Mouse (Mus musculus) heart, embryonic 12.5 days (tissue): ENCODE data around the gene Smg8. TPM values are rescaled to one million over a fixed set of nuclear protein-coding genes. Genes with fewer than 3 reads are reported as not detected.
A peak's percentile ranks its signal among the peaks of the same experiment; 100 is the strongest.

Source experiments
- ATAC-seq: fragments of 200-750 bp; cut with Nextera tagmentation; 2 replicates; pipeline ENCODE4 v1.8.0; 2017; ENCODE audit warnings: moderate TSS enrichment, moderate library complexity; ENCODE audit not compliant: insufficient number of reproducible peaks, low FRiP score
- H3K27ac ChIP-seq: fragments of 300-500 bp; sonication (generic); 2 replicates; pipeline ENCODE4 v1.5.1; 2016; ENCODE audit warnings: mild to moderate bottlenecking, moderate library complexity; ENCODE audit not compliant: poor library complexity, severe bottlenecking
- H3K27me3 ChIP-seq: fragments of 300-500 bp; sonication (generic); replicated peaks from 2 replicates; pipeline ENCODE4 v1.6.1; 2016; ENCODE audit warnings: mild to moderate bottlenecking, moderate library complexity
- H3K36me3 ChIP-seq: fragments of 300-500 bp; sonication (generic); 2 replicates; pipeline ENCODE4 v1.6.1; 2016; ENCODE audit warnings: mild to moderate bottlenecking, moderate library complexity
- H3K4me1 ChIP-seq: fragments of 300-500 bp; sonication (generic); replicated peaks from 2 replicates; pipeline ENCODE4 v1.6.1; 2016; ENCODE audit warnings: mild to moderate bottlenecking
- H3K4me2 ChIP-seq: fragments of 300-500 bp; sonication (generic); 2 replicates; pipeline ENCODE4 v1.6.1; 2016; ENCODE audit warnings: mild to moderate bottlenecking, moderate library complexity
- H3K4me3 ChIP-seq: fragments of 300-500 bp; sonication (generic); 2 replicates; pipeline ENCODE4 v1.5.1; 2016; ENCODE audit warnings: mild to moderate bottlenecking
- H3K9ac ChIP-seq: fragments of 300-500 bp; sonication (generic); 2 replicates; pipeline ENCODE4 v1.6.1; 2016; ENCODE audit warnings: mild to moderate bottlenecking, moderate library complexity
- H3K9me3 ChIP-seq: fragments of 300-500 bp; sonication (generic); replicated peaks from 2 replicates; pipeline ENCODE4 v1.6.1; 2016; ENCODE audit warnings: mild to moderate bottlenecking, moderate library complexity
- WGBS: fragments of 180-500 bp; shearing (Covaris S2); methylation state at CpG from one replicate; pipeline ENCODE4 v1.1.7; 2016; 5-methylcytosine and 5-hydroxymethylcytosine counted together
- polyA plus RNA-seq: library from polyadenylated mRNA; unstranded; fragments of >200 nt; fragmentation: Nextera tagmentation; extraction: Ambion mirVana; gene quantifications from 2 replicates; pipeline ENCODE4 v1.2.1, GENCODE M21; 2016

The Smg8 gene
- 16.6 and 17.7 TPM in 2 replicates for polyA plus RNA-seq

- peak within 1 kb of the TSS; percentile 81 for H3K9ac ChIP-seq
- peak within 1 kb of the TSS; percentile 65 for H3K4me3 ChIP-seq
- H3K4me1 ChIP-seq: peaks cover 20% of the 10 kb centered on the region
- H3K27ac ChIP-seq: peak within 1 kb of the TSS; percentile 23
- ATAC-seq: peak; percentile 90
- peak within 1 kb of the TSS; percentile 87 for H3K4me2 ChIP-seq
- peaks cover 49% of the 10 kb centered on the region for H3K36me3 ChIP-seq
- H3K27me3 ChIP-seq: no peaks in the 10 kb centered on the region
- H3K9me3 ChIP-seq: no peaks in the 10 kb centered on the region
- 1% methylated on average over 43 of the region's 43 CpGs for WGBS
Observed at GRCm38 (mm10) chr11:87086290-87086984, at the start of gene Smg8. Gene Smg8 (minus strand): TSS chr11:87086774.

- no peaks in the 10 kb centered on the region for H3K4me1 ChIP-seq
- 86% methylated on average over 4 of the region's 4 CpGs for WGBS
- H3K27ac ChIP-seq: no peak overlapping the region
- no peaks in the 10 kb centered on the region for H3K9me3 ChIP-seq
- H3K4me2 ChIP-seq: no peak overlapping the region
- H3K27me3 ChIP-seq: no peaks in the 10 kb centered on the region
- H3K9ac ChIP-seq: no peak overlapping the region
- ATAC-seq: no peak
- H3K36me3 ChIP-seq: peaks cover 17% of the 10 kb centered on the region; the same call in 1 of the 2 replicates
- no peak overlapping the region for H3K4me3 ChIP-seq
Observed at GRCm38 (mm10) chr11:87136233-87136632, 49.7 kb upstream of the Smg8 start.

DNA sequence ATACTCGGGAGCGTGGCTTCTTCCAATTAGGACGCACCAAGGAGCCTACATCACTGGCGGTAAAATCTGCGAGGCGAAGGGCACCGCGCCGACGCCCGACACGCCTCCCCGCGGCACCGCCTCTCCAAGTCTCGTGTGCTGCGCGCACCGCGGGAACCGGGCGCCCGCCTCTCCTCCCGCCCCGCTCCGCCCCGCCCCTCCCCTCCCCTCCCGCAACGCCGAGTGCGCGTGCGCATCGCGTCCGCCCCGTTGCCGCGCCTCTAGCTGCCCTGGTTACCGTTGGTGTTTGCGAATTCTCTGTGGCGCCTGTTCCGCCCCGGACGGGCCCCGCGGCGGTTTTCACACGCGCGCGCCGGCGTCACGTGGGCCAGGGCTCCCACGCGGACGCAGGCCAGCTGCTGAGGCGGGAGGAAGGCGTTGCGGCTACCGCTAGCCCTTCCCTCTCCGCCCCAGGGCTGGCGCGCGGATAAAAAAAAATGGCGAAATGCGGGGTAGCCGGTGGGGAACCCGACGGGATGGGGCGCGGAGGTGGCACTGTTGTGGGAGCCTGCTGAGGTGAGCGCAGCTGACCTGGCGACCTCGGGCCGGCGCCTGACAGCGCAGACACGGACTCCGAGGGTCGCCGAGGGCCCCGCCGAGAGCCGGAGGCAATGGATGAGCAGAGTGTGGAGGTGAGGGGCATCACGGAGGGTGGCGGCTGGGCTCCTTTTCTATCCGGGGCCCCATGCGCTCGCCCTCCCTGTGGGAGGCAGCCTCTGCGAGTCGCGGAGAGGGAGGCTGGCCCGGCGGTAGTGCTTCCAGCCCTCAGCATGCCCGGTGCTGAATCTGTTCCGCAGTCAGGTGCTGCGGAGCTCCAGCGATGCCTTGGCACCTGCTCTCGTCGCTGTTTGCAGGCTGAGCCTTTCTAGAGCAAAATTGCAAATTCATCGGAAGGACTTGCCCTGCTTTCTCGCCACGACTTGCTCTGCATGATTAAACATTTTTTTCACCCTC lies 40.5 kb upstream of the Smg8 start, which contains the start of gene Trim37:
Gene Trim37 (plus strand): TSS at position 254 of the 993 bp plus-strand sequence.
- under 1% methylated on average over 101 of the region's 105 CpGs for WGBS
- peaks cover 27% of the 10 kb centered on the region for H3K36me3 ChIP-seq

GRCm38 (mm10) chr11:87126281-87126823 lies 39.8 kb upstream of the Smg8 start:
- H3K4me1 ChIP-seq: peaks cover 11% of the 10 kb centered on the region
- no peaks in the 10 kb centered on the region for H3K27me3 ChIP-seq
- H3K9me3 ChIP-seq: no peaks in the 10 kb centered on the region
- ATAC-seq: no peak
- peak overlapping the region; percentile 85 for H3K9ac ChIP-seq
- H3K27ac ChIP-seq: peak overlapping the region; percentile 81
- peaks cover 29% of the 10 kb centered on the region for H3K36me3 ChIP-seq
- H3K4me2 ChIP-seq: peak overlapping the region; percentile 76
- WGBS: 2% methylated on average over 12 of the region's 12 CpGs
- peak overlapping the region; percentile 87 for H3K4me3 ChIP-seq

More for the DNA sequence above, 40.5 kb upstream of the Smg8 start, which contains the start of gene Trim37:
- ATAC-seq: peak; percentile 93
- peak within 1 kb of the TSS; percentile 81 for H3K27ac ChIP-seq
- peaks cover 11% of the 10 kb centered on the region for H3K4me1 ChIP-seq
- peak within 1 kb of the TSS; percentile 87 for H3K4me3 ChIP-seq
- H3K4me2 ChIP-seq: peak within 1 kb of the TSS; percentile 76
- H3K9ac ChIP-seq: peak within 1 kb of the TSS; percentile 85
- H3K27me3 ChIP-seq: no peaks in the 10 kb centered on the region
- no peaks in the 10 kb centered on the region for H3K9me3 ChIP-seq

- 59% methylated on average over 4 of the region's 4 CpGs for WGBS
- Histone ChIP-seq H3K27me3 (no peaks in the 10 kb centered on the region), H3K27ac (no peak overlapping the region), H3K4me2 (peak overlapping the region; percentile 76), H3K4me1 (peaks cover 11% of the 10 kb centered on the region), H3K9ac (no peak overlapping the region), H3K4me3 (no peak overlapping the region), H3K36me3 (peaks cover 35% of the 10 kb centered on the region), H3K9me3 (no peaks in the 10 kb centered on the region)
- no peak for ATAC-seq
Observed at GRCm38 (mm10) chr11:87125562-87125961, 39.0 kb upstream of the Smg8 start.

GRCm38 (mm10) chr11:87121864-87122263 lies 35.3 kb upstream of the Smg8 start:
- peaks cover 7% of the 10 kb centered on the region for H3K4me1 ChIP-seq
- H3K36me3 ChIP-seq: peaks cover 58% of the 10 kb centered on the region
- H3K9me3 ChIP-seq: no peaks in the 10 kb centered on the region
- WGBS: 76% methylated on average over 8 of the region's 8 CpGs
- no peaks in the 10 kb centered on the region for H3K27me3 ChIP-seq
- H3K4me2 ChIP-seq: no peak overlapping the region
- H3K9ac ChIP-seq: no peak overlapping the region
- H3K27ac ChIP-seq: no peak overlapping the region
- ATAC-seq: no peak
- H3K4me3 ChIP-seq: no peak overlapping the region

DNA sequence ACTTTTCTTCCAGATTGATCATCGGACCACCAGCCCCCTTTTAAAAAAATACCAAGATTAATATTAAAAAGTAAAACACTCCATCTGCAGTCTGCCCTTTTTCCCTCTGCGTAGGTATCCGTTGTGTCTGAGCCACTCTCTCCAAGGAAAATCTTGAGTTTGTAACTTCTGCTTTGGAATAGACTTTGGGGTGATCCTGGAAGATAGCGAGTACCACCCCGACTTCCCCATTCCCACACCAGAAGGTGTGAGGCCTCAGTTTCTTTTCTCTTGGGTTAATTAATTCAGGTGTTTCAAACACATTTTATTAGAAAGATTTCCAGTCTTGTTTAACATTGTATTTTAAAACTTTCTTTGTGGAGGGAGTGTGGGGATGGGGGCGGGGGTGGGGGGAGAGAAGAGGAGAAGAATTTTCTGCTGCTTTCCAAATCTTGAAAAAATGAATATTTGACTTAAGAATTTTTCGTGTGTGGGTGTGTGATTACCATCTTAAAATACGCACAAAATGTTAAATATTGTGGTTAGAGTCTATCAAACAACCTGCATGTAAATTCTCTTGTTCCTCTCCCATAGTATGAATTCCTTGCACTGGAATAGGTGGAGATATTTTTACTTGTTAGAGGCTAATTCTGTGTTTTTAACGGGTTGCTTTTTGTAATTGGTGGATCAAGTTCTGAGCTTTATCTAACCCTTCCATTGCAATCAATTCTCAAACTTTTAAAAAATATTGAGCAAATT lies 23.8 kb upstream of the Smg8 start:
- Histone ChIP-seq H3K27ac (peak overlapping the region; percentile 97), H3K36me3 (peaks cover 33% of the 10 kb centered on the region), H3K9me3 (no peaks in the 10 kb centered on the region), H3K9ac (peak overlapping the region; percentile 96), H3K27me3 (no peaks in the 10 kb centered on the region), H3K4me1 (peaks cover 13% of the 10 kb centered on the region), H3K4me3 (peak overlapping the region; percentile 73), H3K4me2 (peak overlapping the region; percentile 76)
- no peak for ATAC-seq
- 6% methylated on average over 9 of the region's 9 CpGs for WGBS

- Histone ChIP-seq H3K27ac (peak overlapping the region; percentile 97), H3K9me3 (no peaks in the 10 kb centered on the region), H3K36me3 (peaks cover 33% of the 10 kb centered on the region), H3K4me3 (peak overlapping the region; percentile 73), H3K4me1 (peaks cover 13% of the 10 kb centered on the region), H3K4me2 (peak overlapping the region; percentile 76), H3K9ac (peak overlapping the region; percentile 96), H3K27me3 (no peaks in the 10 kb centered on the region)
- ATAC-seq: no peak
- WGBS: under 1% methylated on average over 42 of the region's 42 CpGs
Observed at GRCm38 (mm10) chr11:87109519-87110171, 23.1 kb upstream of the Smg8 start.

GRCm38 (mm10) chr11:87108755-87109518 lies 22.4 kb upstream of the Smg8 start, which contains the start of gene Ska2:
Gene Ska2 (plus strand): TSS chr11:87109234.
- WGBS: under 1% methylated on average over 40 of the region's 40 CpGs
- Histone ChIP-seq H3K4me2 (peak within 1 kb of the TSS; percentile 76), H3K27me3 (no peaks in the 10 kb centered on the region), H3K4me3 (peak within 1 kb of the TSS; percentile 73), H3K9me3 (no peaks in the 10 kb centered on the region), H3K4me1 (peaks cover 13% of the 10 kb centered on the region), H3K9ac (peak within 1 kb of the TSS; percentile 96), H3K36me3 (peaks cover 35% of the 10 kb centered on the region), H3K27ac (peak within 1 kb of the TSS; percentile 97)
- ATAC-seq: peak; percentile 99
